Mouse (Mus musculus) neural tube, embryonic 12.5 days (tissue): ENCODE measurements around the gene Synpo2. TPM values are rescaled to one million over a fixed set of nuclear protein-coding genes. Genes with fewer than 3 reads are reported as not detected.

ENCODE experiments used
- ATAC-seq: fragments of 200-750 bp; cut with Nextera tagmentation; 2 replicates; pipeline ENCODE4 v1.8.0; 2017; ENCODE audit warnings: low read depth, mild to moderate bottlenecking, moderate TSS enrichment, moderate library complexity; ENCODE audit not compliant: low FRiP score
- H3K27ac ChIP-seq: fragments of 300-500 bp; sonication (generic); 2 replicates; pipeline ENCODE4 v1.5.1; 2016
- H3K27me3 ChIP-seq: fragments of 300-500 bp; sonication (generic); replicated peaks from 2 replicates; pipeline ENCODE4 v1.6.1; 2016; ENCODE audit warnings: mild to moderate bottlenecking
- H3K36me3 ChIP-seq: fragments of 300-500 bp; sonication (generic); 2 replicates; pipeline ENCODE4 v1.6.1; 2016; ENCODE audit warnings: mild to moderate bottlenecking
- H3K4me1 ChIP-seq: fragments of 300-500 bp; sonication (generic); 2 replicates; pipeline ENCODE4 v1.6.1; 2016
- H3K4me2 ChIP-seq: fragments of 300-500 bp; sonication (generic); replicated peaks from 2 replicates; pipeline ENCODE4 v1.6.1; 2016; ENCODE audit warnings: mild to moderate bottlenecking
- H3K4me3 ChIP-seq: fragments of 300-500 bp; sonication (generic); 2 replicates; pipeline ENCODE4 v1.5.1; 2016
- H3K9ac ChIP-seq: fragments of 300-500 bp; sonication (generic); 2 replicates; pipeline ENCODE4 v1.6.1; 2016; ENCODE audit warnings: mild to moderate bottlenecking
- H3K9me3 ChIP-seq: fragments of 300-500 bp; sonication (generic); 2 replicates; pipeline ENCODE4 v1.6.1; 2016; ENCODE audit warnings: mild to moderate bottlenecking
- WGBS: fragments of 180-500 bp; shearing (Covaris S2); methylation state at CpG from one replicate; pipeline ENCODE4 v1.1.7; 2016; 5-methylcytosine and 5-hydroxymethylcytosine counted together
- polyA plus RNA-seq: library from polyadenylated mRNA; unstranded; fragments of >200 nt; fragmentation: Nextera tagmentation; extraction: Ambion mirVana; gene quantifications from 2 replicates; pipeline ENCODE4 v1.2.1, GENCODE M21; 2016

Gene Synpo2
- polyA plus RNA-seq, 1 experiment from 2014 or later, result 3.5 TPM

GRCm38 (mm10) chr3:123089297-123090020, 146.5 kb downstream of the Synpo2 start:
- WGBS, result 88% methylated on average over 11 of the region's 11 CpGs
- Histone ChIP-seq H3K4me2 (no peak overlapping the region), H3K36me3 (no peaks in the 10 kb centered on the region), H3K9me3 (no peaks in the 10 kb centered on the region), H3K4me1 (no peaks in the 10 kb centered on the region; the same call in 1 of the 2 replicates), H3K9ac (no peak overlapping the region), H3K27me3 (no peaks in the 10 kb centered on the region), H3K4me3 (no peak overlapping the region), H3K27ac (no peak overlapping the region)
- ATAC-seq, result no peak

- WGBS, result 88% methylated on average over 5 of the region's 5 CpGs
- Histone ChIP-seq H3K36me3 (no peaks in the 10 kb centered on the region), H3K27ac (no peak overlapping the region), H3K9ac (no peak overlapping the region), H3K4me2 (no peak overlapping the region), H3K9me3 (no peaks in the 10 kb centered on the region), H3K4me3 (no peak overlapping the region), H3K27me3 (no peaks in the 10 kb centered on the region), H3K4me1 (no peaks in the 10 kb centered on the region; the same call in 1 of the 2 replicates)
- no peak for ATAC-seq
Observed at GRCm38 (mm10) chr3:123088284-123088683, 147.7 kb downstream of the Synpo2 start.

GRCm38 (mm10) chr3:123085871-123086501, 150.0 kb downstream of the Synpo2 start:
- Histone ChIP-seq H3K27me3 (no peaks in the 10 kb centered on the region), H3K4me1 (no peaks in the 10 kb centered on the region; the same call in 1 of the 2 replicates), H3K4me2 (no peak overlapping the region), H3K36me3 (no peaks in the 10 kb centered on the region), H3K9ac (no peak overlapping the region), H3K27ac (no peak overlapping the region), H3K9me3 (no peaks in the 10 kb centered on the region), H3K4me3 (no peak overlapping the region)
- 90% methylated on average over 16 of the region's 16 CpGs for WGBS
- no peak for ATAC-seq

GRCm38 (mm10) chr3:123081665-123082064, 154.3 kb downstream of the Synpo2 start:
- H3K9me3 ChIP-seq, result no peaks in the 10 kb centered on the region
- H3K4me3 ChIP-seq, result no peak overlapping the region
- H3K27me3 ChIP-seq, result no peaks in the 10 kb centered on the region
- no peaks in the 10 kb centered on the region; the same call in 1 of the 2 replicates for H3K4me1 ChIP-seq
- no peak overlapping the region for H3K27ac ChIP-seq
- no peak overlapping the region for H3K4me2 ChIP-seq
- WGBS, result 87% methylated on average over 3 of the region's 3 CpGs
- no peak for ATAC-seq
- no peaks in the 10 kb centered on the region for H3K36me3 ChIP-seq
- H3K9ac ChIP-seq, result no peak overlapping the region

- Histone ChIP-seq H3K27ac (no peak overlapping the region), H3K4me3 (no peak overlapping the region), H3K4me1 (no peaks in the 10 kb centered on the region; the same call in 1 of the 2 replicates), H3K9ac (no peak overlapping the region), H3K36me3 (no peaks in the 10 kb centered on the region), H3K4me2 (no peak overlapping the region), H3K27me3 (no peaks in the 10 kb centered on the region), H3K9me3 (no peaks in the 10 kb centered on the region)
- 61% methylated on average over 7 of the region's 7 CpGs for WGBS
- ATAC-seq, result no peak
Observed at GRCm38 (mm10) chr3:123080943-123081342, 155.0 kb downstream of the Synpo2 start.

- Histone ChIP-seq H3K4me1 (no peaks in the 10 kb centered on the region), H3K36me3 (no peaks in the 10 kb centered on the region), H3K4me2 (no peak overlapping the region), H3K9ac (no peak overlapping the region), H3K27me3 (no peaks in the 10 kb centered on the region), H3K4me3 (no peak overlapping the region), H3K9me3 (no peaks in the 10 kb centered on the region), H3K27ac (no peak overlapping the region)
- no peak for ATAC-seq
- WGBS, result 76% methylated on average over 19 of the region's 19 CpGs
Observed at GRCm38 (mm10) chr3:123080017-123080725, 155.8 kb downstream of the Synpo2 start.

- Histone ChIP-seq H3K4me1 (no peaks in the 10 kb centered on the region), H3K36me3 (no peaks in the 10 kb centered on the region), H3K9me3 (no peaks in the 10 kb centered on the region), H3K9ac (no peak overlapping the region), H3K4me2 (no peak overlapping the region), H3K27me3 (no peaks in the 10 kb centered on the region), H3K4me3 (no peak overlapping the region), H3K27ac (no peak overlapping the region)
- ATAC-seq, result no peak
- WGBS, result 92% methylated on average over 3 of the region's 3 CpGs
Observed at GRCm38 (mm10) chr3:123075759-123076158, 160.2 kb downstream of the Synpo2 start.

GRCm38 (mm10) chr3:123075034-123075433, 160.9 kb downstream of the Synpo2 start:
- no peak for ATAC-seq

GRCm38 (mm10) chr3:123073351-123073750, 162.6 kb downstream of the Synpo2 start:
- Histone ChIP-seq H3K4me1 (no peaks in the 10 kb centered on the region), H3K4me2 (no peak overlapping the region), H3K9me3 (no peaks in the 10 kb centered on the region), H3K36me3 (no peaks in the 10 kb centered on the region), H3K4me3 (no peak overlapping the region), H3K27me3 (no peaks in the 10 kb centered on the region), H3K27ac (no peak overlapping the region), H3K9ac (no peak overlapping the region)
- ATAC-seq, result no peak

More at GRCm38 (mm10) chr3:123075034-123075433, 160.9 kb downstream of the Synpo2 start:
- Histone ChIP-seq H3K27ac (no peak overlapping the region), H3K36me3 (no peaks in the 10 kb centered on the region), H3K27me3 (no peaks in the 10 kb centered on the region), H3K4me3 (no peak overlapping the region), H3K9ac (no peak overlapping the region), H3K9me3 (no peaks in the 10 kb centered on the region), H3K4me1 (no peaks in the 10 kb centered on the region), H3K4me2 (no peak overlapping the region)

GRCm38 (mm10) chr3:123072472-123072871, 163.5 kb downstream of the Synpo2 start:
- H3K27me3 ChIP-seq, result no peaks in the 10 kb centered on the region
- no peaks in the 10 kb centered on the region for H3K36me3 ChIP-seq
- H3K9me3 ChIP-seq, result no peaks in the 10 kb centered on the region
- H3K4me3 ChIP-seq, result no peak overlapping the region
- no peak for ATAC-seq
- WGBS, result no CpG with 5 or more reads among the region's 1 CpGs
- H3K4me1 ChIP-seq, result no peaks in the 10 kb centered on the region
- H3K4me2 ChIP-seq, result no peak overlapping the region
- H3K9ac ChIP-seq, result no peak overlapping the region
- H3K27ac ChIP-seq, result no peak overlapping the region

- Histone ChIP-seq H3K4me2 (no peak overlapping the region), H3K4me3 (no peak overlapping the region), H3K36me3 (no peaks in the 10 kb centered on the region), H3K9me3 (no peaks in the 10 kb centered on the region), H3K27me3 (no peaks in the 10 kb centered on the region), H3K9ac (no peak overlapping the region), H3K27ac (no peak overlapping the region), H3K4me1 (no peaks in the 10 kb centered on the region)
- 96% methylated on average over 1 of the region's 1 CpGs for WGBS
- ATAC-seq, result no peak
Observed at GRCm38 (mm10) chr3:123070996-123071395, 165.0 kb downstream of the Synpo2 start.

- Histone ChIP-seq H3K9me3 (no peaks in the 10 kb centered on the region), H3K4me1 (no peaks in the 10 kb centered on the region), H3K27ac (no peak overlapping the region), H3K36me3 (no peaks in the 10 kb centered on the region), H3K4me2 (no peak overlapping the region), H3K4me3 (no peak overlapping the region), H3K27me3 (no peaks in the 10 kb centered on the region), H3K9ac (no peak overlapping the region)
- WGBS, result 95% methylated on average over 7 of the region's 7 CpGs
- ATAC-seq, result no peak
Observed at GRCm38 (mm10) chr3:123066836-123067235, 169.1 kb downstream of the Synpo2 start.
